Mouse (Mus musculus) spleen, adult 2 months (tissue): Measurements from ENCODE around the gene Bcor.

ENCODE experiments used
- CTCF ChIP-seq: fragments of 200-500 bp; IDR thresholded peaks from 2 replicates; pipeline ENCODE4 v1.5.1; 2011; ENCODE audit warnings: mild to moderate bottlenecking, inconsistent platforms; ENCODE audit not compliant: insufficient read depth, insufficient read length, insufficient replicate concordance; ENCODE audit errors: extremely low read depth
- POLR2A ChIP-seq: fragments of 200-500 bp; IDR thresholded peaks from 2 replicates; pipeline ENCODE4 v1.6.1; 2011; ENCODE audit warnings: low read depth, low read length, inconsistent platforms

DNA sequence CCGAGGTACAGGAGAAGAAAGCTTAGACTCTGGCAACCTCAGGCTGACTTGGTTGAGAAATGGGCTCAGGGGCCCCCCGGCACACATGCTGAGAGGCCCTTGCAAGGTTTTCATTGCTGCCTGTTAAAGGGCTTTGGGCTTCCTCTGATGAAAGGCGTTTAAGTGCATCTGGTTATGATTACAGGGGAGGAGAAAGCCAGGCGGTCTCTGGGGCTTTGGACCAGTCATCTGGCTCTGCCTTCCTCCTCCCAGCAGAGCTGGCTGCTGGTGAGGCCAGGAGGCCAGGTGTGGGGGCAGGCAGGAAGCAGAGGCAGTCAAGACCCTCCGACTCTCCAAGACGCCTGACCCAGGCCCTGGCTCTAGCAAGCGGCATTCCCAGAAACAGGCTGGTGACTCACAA, 9.7 kb downstream of the Bcor start:
- TF ChIP-seq CTCF (no peak), POLR2A (no peak)
